Mouse (Mus musculus): ENCODE measurements around the gene Suclg1.

Suclg1 gene

DNA sequence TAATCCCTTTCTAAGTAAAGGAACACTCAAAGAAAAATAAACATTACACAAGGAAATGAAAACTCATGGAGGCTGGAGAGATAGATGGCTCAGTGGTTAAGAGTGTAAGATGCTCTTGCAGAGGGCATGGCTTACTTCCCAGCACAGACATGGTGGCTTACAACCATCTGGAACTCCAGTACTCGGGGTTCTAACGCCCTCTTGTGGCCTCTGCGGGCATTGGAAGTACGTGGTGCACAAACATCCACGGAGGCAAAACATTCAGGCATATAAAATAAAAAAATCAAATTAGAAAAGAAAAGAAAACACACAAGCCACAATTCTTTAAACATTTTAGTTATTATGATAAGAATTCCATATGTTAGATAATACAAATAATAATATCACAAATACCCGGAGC is 63.2 kb downstream of the Suclg1 start:
- no peak for ATAC-seq (ENCODE audit: insufficient number of reproducible peaks, low FRiP score, low TSS enrichment)

GRCm38 (mm10) chr6:73311786-73312185 is 63.6 kb downstream of the Suclg1 start:
- ATAC-seq (ENCODE audit: insufficient number of reproducible peaks, low FRiP score, low TSS enrichment) = no peak

DNA sequence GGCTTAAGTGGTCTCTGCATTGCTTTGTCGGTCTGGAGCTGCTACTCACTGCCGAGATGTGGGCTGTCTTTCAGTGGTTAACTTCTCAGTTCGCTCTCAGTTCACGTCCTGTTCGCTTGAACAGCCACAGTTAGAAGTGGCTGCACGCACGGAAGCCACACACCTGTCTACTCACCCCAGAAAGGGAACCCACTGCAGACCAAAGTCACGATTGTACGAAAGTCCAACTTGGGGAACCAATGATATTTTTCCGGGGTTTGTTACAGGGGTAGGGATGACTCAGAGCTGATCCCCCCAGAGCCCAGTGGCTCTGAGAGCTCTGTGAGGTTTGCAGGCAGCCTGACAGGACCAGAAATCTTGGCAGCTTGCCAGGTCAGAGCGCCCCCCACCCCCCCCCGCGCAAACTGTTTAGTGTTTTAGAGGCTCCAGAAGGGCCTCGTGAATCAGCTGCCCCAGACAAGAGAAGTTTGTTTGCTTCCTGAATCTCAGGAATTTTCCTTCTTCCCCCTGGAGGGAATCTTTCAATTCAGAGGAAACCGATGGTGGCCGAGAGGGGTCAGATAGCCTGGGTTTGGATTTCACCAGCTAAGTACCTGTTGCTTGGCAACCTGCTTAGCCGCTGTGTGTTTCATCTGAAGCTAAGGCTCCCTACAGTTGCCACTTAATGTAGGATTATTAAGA is 66.9 kb downstream of the Suclg1 start:
- no peak for ATAC-seq (ENCODE audit: insufficient number of reproducible peaks, low FRiP score, low TSS enrichment)

GRCm38 (mm10) chr6:73322306-73322705 is 74.1 kb downstream of the Suclg1 start:
- no peak for ATAC-seq (ENCODE audit: insufficient number of reproducible peaks, low FRiP score, low TSS enrichment)
